Mouse (Mus musculus) ES-E14 (cell line): Measurements from ENCODE around the gene Tnks1bp1.

Experiments used
- CHD2 ChIP-seq: IDR thresholded peaks from 2 replicates; pipeline ENCODE4 v1.6.1; 2014; ENCODE audit warnings: mild to moderate bottlenecking, low read depth, low read length, inconsistent platforms
- HCFC1 ChIP-seq: IDR thresholded peaks from 2 replicates; pipeline ENCODE4 v1.6.1; 2012; ENCODE audit warnings: low read length, inconsistent platforms, borderline replicate concordance; ENCODE audit not compliant: insufficient read depth
- MAFK ChIP-seq: IDR thresholded peaks from 2 replicates; pipeline ENCODE4 v1.6.1; 2014; ENCODE audit warnings: mild to moderate bottlenecking, low read depth, low read length, inconsistent platforms; ENCODE audit not compliant: insufficient read depth
- ZC3H11A ChIP-seq: IDR thresholded peaks from 2 replicates; pipeline ENCODE4 v1.6.1; 2012; ENCODE audit warnings: low read depth, mild to moderate bottlenecking, inconsistent platforms, low read length, borderline replicate concordance
- ZNF384 ChIP-seq: IDR thresholded peaks from 2 replicates; pipeline ENCODE4 v1.6.1; 2012; ENCODE audit warnings: low read depth, low read length, inconsistent platforms

DNA sequence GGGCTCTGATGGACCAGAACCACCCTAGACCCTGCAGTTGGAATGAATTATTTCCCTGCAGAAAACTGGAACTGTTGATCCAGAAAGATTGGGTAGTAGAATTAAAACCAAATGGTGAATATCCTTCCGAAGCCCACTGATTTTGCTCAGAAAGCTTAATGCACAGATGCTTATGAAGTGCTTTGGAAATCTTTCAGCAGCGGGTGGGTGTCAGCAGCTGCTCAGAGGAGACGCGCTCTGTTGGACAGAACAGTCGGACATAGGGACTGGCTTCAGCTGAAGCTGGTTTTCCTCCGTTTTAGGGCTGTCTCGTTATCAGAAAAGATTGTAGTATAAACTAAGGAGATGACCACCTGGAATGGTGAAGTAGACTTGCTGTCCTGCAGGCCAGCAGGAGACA is 4.2 kb upstream of the Tnks1bp1 start:
- no peak for TF ChIP-seq CHD2
- TF ChIP-seq ZNF384, result no peak
- no peak for TF ChIP-seq MAFK
- no peak for TF ChIP-seq ZC3H11A
- TF ChIP-seq HCFC1, result no peak
